Mouse (Mus musculus): Measurements from ENCODE around the gene Ctcf.
A peak's percentile ranks its signal among the peaks of the same experiment; 100 is the strongest.

Ctcf gene

DNA sequence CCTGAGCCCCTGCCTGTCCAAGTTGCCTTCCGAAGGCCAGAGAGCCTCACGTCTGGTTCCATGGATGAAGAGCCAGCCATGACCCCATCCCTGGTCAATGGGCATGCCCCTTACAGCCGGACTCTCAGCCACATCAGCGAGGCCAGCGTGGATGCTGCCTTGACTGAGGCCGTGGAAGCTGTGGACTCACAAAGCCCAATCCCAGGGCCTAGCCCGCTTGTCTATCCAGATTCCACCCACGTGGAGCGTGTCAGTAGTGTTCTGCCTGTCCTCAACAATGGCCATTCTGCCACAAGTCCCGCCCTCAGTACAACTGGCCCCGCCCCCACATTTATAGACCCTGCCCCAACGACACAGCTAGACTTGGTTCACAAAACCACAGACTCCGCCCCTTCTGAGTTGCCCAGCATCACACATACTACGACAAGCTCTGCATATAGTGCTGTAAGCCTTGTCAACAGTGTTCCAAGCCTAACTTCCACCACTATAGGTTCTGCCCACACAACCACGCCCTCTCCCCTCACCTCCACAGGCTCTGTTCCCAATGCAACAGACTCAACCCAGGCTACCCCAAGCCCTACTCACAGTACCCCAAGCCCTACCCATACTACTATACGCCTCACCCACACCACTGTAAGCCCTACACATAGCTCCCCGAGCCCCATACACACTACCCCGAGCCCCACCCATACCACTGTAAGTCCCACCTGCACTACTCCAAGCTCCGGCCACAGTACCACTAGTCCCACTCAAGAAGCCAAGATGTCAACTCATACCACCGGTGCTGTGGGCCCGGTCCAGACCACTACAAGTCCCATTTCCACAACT, 18.7 kb upstream of the Ctcf start:
- no peak for DNase-seq

- DNase-seq: no peak
These were observed 18.1 kb upstream of the Ctcf start for GRCm38 (mm10) chr8:105618279-105618634.

DNA sequence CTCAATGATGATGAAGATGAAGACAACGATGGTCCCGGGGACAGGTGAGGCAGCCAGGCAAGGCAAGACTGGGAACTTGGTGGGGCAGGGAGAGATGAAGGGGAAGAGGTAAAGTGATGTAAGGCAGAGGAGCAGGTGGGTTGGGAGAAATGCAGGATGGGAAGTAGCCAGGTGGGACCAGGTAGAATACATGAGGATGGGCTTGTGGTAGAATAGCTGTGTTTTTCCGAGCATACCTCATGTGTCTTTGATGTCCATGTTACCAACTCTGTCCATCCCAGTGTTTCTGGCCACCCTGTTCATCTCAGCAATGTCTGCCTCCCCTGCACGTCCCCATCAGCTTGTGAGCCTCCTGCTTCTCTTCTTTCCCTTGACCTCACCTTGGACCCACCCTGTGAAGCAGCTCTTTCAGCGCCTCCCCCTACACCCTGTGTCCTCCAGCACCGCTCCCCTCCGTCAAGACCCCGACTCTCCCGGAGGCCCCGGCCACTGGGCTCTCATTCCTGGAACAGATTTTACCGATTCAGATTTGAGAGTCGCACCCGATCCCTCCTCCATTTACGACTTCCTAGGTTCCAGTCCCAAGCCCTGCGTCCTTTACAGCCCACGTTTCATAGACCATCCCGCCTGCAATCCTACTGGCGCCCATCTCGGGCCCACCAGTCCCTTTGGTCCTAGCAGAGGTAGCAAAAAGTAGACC, 17.3 kb upstream of the Ctcf start:
- DNase-seq: no peak

GRCm38 (mm10) chr8:105620211-105620610, 16.2 kb upstream of the Ctcf start:
- no peak for DNase-seq

DNA sequence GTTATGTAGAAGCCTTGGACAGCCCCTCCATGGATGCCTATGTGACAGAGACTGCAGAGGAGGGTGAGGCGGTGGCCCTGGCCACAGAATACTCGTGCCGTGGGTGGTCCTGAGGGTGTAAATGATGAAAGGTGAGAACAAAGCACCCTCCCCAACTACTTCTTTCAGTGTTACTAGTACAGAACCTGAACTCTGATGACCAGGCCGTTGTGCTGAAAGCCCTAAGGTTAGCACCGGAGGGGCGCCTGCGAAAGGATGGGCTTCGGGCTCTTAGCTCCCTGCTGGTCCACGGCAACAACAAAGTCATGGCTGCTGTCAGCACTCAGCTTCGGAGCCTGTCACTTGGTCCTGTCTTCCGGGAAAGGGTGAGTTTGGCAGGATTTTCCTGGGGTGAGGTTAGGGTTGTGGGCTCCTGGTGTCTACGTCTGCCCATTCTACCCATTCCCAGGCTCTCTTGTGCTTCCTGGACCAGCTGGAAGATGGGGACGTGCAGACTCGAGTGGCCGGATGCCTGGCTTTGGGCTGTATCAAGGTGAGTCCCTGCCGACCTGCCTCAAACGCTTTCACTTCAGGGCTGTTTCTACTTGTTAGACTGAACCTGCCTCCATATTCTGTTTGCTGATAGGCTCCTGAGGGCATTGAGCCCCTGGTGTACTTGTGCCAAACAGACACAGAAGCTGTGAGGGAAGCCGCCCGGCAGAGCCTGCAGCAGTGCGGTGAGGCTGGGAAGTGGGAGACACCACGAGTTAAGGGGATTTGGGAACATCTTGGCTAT, 15.2 kb upstream of the Ctcf start:
- DNase-seq: no peak

DNA sequence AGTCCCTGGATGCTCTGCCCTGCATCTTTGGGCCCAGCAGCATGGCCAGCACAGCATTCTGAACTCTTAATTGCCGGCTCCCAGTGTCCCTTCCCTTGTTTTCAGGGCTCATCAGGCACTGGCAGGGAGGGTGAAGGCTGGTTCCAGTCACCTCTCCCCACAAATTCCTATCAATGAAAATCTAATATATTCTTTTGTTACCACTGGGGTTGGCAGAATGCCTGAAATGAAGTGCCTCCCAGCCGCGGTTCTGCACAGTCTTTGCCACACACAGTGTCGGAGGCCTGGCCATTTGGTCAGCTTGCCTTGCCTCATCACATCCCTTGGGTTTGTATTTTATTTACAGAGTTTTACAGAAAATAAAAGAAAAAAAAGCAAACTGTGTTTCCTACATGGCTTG, 14.5 kb upstream of the Ctcf start:
- DNase-seq: no peak

- DNase-seq: peak; percentile 95 to 96
These were observed 13.9 kb upstream of the Ctcf start for GRCm38 (mm10) chr8:105622421-105622920.

DNA sequence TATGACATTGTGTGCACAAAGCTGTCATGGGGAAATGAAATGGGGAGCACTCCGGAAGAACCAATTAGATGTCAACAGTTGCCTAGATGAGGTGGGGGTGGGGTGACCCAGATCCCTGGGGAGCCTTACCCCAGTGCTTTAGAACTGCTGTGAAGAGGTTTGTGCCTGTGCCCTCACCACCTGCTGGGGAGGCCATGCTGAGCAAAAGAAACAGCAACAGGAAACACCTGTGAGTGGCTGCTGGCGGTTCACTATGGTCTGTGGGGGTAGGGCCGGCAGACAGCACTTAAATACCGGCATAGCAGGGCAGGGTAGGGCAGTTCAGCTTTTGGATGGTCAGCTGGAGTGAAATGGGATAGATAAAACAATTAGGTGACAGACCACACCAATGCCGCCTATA, 13.2 kb upstream of the Ctcf start:
- peak in 1 of 2 experiments; percentile 39 for DNase-seq

DNA sequence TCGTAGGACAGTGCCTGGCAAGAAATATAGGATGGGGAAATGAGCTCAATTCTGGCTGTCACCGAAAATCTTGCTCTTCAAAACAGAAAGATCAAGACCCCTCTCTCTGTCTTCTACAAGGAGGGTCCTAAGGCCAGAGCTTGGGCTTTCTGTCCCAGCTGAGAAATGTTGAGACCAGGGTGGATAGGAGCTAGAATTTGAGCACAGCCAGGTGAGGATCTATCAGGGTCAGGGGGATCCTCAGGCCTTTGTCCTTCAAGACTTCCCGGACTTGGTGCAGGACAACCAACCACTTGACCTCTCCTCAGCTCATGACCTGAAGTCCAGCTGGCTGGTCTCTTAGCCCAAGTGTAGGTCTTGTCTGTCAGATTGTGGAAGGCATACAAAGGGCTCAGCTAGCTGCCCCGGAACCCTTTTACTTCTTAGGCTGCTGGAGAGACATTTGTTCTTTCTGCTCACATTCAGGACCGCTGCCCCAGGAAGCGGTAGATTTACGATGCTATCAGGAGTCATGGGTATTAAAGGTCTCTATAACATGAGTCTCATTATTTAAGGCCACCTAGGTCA, 12.6 kb upstream of the Ctcf start:
- no peak for DNase-seq

DNA sequence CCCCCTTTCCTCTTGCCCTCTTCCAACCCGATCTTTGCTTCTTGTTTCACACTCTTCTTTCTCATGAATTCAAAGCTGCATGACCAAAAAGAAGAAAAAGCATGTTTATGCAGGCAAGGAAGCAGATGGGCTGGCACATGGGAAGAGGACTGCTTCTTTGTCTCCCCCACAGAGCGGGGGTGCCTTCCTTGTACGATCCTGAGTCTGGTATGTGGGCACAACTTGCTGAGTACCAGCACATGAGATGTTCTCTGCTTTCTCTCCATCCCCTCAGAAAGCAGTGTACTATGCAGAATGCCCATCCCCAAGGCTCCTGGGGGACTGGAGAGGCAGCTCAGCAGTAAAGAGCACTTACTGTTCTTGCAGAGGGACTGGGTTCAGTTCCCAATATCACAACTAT, 12.0 kb upstream of the Ctcf start:
- DNase-seq: no peak

- no peak for DNase-seq
These were observed 11.5 kb upstream of the Ctcf start for GRCm38 (mm10) chr8:105624831-105625230.

DNA sequence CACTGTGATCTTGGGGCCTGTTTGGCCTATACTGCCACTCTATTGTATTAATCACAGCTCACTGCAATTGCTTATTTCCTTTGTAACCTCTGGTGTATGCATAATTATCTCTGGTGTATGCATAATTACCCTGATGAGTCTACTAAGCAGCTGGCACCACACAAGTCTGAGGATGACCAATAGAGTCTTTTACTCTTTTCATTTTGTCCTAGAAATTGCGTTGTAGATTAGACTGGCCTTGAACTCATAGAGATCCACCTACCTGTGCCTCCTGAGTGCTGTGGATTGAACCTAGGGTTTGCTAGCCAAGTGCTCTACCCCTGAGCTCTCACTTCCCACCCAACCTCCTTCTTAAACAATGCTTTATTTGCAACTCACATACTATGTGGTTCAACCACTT, 10.3 kb upstream of the Ctcf start:
- DNase-seq: no peak

DNA sequence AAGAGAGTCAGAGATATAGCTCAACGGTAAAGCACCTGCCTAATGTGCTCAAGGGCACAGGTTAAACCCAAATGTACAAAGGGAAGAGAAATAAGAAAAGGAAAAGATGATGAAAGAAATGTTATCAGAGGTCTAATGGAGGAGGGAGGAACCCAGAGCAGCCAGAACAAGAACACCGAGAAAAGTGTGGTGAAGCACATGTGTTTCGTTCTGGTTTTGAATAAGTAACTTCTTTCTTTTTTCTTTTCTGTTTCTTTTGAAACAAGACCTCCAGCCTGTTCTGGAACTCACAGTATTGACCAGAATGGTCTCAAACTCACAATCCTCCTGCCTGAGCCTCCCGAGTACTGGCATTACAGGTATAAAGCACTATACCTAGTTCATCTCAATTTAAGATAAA, 7.0 kb upstream of the Ctcf start:
- DNase-seq: no peak

DNA sequence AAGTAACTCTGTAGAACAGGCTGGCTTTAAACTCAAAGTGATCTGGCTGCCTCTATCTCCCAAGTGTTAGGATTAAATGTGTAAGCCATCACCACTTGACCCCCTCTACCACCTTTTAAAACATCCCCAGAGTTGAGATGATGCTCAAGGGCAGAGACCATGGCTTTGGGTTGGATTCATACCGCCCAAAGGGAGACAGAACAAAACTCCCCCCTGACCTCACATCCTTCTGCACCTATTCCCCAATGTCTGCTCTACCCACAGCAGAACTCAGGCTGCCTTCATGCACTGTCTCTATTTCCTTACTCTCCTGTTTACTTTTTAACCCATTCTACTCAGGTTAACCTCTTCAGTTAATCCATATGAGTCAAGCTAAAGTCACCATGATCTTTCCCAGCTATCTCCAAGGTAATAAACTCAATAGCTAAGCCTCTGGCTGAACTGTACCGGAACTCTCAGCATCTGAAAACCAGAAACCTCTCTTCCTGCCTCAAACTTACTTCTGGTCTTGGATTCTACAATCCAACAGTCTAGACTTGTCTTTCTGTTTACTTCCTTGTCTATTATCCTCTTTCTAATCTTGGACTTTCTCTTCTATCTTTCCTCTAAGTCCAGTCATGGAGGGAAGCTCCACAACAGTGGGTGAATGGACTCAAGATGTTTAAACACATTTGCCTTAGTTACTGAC, 1.5 kb upstream of the Ctcf start:
- no peak for DNase-seq

DNA sequence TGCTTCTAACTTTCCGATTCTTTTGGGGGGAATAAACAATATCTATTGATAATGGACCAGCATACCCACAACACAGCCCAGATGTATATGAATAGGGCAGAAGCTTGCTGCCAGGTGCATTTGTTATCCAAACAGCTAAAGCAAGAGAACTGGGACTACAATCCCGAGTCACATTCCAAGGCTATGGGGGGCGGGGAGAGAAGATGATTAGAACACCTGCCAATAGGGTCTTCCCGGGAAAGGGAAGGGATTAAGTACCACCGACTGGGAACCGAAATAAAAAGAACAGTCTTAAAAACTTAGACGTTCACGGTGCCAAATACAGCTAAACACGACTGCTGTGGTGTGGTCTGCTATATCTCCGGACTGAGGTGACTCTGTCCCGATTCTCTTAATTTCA, 887 bp upstream of the Ctcf start:
- peak in 1 of 2 experiments; percentile 36 for DNase-seq

DNA sequence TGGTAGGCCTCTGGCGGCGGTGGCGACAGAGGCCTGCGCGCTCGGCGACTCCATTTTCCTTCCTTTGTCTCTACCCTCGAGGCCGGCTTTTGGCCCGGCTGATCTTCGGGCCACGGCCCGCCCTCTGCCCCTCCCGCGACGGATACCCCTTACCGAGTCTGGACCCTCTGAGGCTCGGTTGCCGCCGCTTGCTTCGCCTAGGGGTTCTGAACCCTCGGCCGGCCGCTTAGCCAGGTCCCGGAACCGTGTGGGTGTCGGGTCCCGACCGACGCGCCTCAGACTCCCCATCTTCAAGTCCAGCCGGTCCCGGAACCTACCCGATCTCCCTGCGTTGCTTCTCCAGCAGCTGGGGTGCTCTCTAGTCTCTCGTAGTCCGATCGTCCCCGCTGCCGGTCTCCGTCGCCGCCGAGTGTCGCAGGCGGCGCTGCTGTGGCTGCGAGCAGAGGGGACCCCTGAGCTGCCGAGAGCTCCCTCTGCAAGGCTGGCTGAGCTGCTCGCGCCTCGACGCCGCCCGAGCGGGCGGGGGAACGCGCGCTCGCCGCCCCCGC, 669 bp downstream of the Ctcf start, which contains the start of gene Agrp:
Agrp (minus strand) TSS at position 431 of the 548 bp plus-strand sequence.
- peak in 1 of 2 experiments; percentile 73 for DNase-seq

DNA sequence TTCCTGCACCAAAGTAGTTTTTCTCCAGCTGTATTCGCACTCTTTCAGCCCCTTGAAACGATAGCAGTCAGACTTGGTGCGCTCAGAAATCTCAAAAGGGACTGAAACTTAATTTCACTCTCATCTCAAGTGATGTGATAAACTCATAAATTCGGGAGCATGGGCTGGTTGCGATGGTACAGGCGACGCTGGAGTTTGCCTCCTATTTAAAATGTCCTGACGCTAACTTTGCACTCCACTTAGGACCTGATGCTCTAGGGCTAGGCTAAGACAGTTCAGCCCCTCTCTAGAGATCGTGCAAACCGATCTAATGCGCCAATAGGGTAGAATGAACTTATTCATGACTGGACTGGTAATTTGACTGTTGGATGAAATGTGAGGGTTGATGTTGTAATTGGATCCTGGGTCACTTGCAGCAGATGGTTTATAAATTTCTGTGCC, 1.3 kb downstream of the Ctcf start:
- DNase-seq: no peak

GRCm38 (mm10) chr8:105638510-105638909, 2.1 kb downstream of the Ctcf start:
- no peak for DNase-seq

- no peak for DNase-seq
These were observed 3.5 kb downstream of the Ctcf start for GRCm38 (mm10) chr8:105639835-105640234.

GRCm38 (mm10) chr8:105640511-105640910, 4.1 kb downstream of the Ctcf start:
- DNase-seq: no peak

DNA sequence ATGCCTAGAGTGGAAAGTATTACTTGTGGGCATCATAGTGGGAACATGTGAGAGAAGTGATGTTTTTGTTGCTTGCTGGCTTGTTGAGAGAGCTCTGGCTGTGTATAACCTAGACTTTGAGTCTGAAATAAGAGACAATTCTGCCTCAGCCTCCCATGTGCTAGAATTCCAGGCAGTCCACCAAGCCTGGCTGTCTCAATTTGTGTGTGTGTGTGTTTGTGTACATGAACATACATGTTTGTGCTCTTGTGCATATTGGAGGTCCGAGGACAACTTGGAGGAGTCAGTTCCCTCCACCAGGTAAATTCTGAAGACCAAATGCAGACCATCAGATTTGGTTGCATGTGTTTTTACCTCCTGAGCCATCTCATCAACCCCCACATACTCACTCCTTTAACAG, 8.8 kb downstream of the Ctcf start:
- no peak for DNase-seq

- no peak for DNase-seq
These were observed 12.6 kb downstream of the Ctcf start for GRCm38 (mm10) chr8:105648929-105649328.

Data from cerebellum, postnatal 25 days (tissue).